Mouse (Mus musculus) ovary, postnatal 10 days (tissue): ENCODE measurements around the gene Baat.
"Not testable (repeated sequence)": the region's sequence is repeated elsewhere in the genome, so short reads cannot be mapped to it uniquely, and the experiment has no call there.

Experiments
- DNase-seq: peaks from one replicate; pipeline ENCODE4 v3.0.0; 2022; ENCODE audit warnings: low spot score

Gene Baat

GRCm38 (mm10) chr4:49485442-49485841 is 20.9 kb downstream of the Baat start:
- DNase-seq = no peak

GRCm38 (mm10) chr4:49480896-49481295 is 25.5 kb downstream of the Baat start:
- no peak for DNase-seq

- DNase-seq = no peak
Observed at GRCm38 (mm10) chr4:49480104-49480760, 26.1 kb downstream of the Baat start.

- DNase-seq = not testable (repeated sequence)
Observed at GRCm38 (mm10) chr4:49479035-49479434, 27.3 kb downstream of the Baat start.

GRCm38 (mm10) chr4:49478118-49478877 is 28.1 kb downstream of the Baat start:
- no peak for DNase-seq

GRCm38 (mm10) chr4:49474583-49474982 is 31.8 kb downstream of the Baat start:
- DNase-seq = no peak

- no peak for DNase-seq
Observed at GRCm38 (mm10) chr4:49473435-49474100, 32.8 kb downstream of the Baat start, which contains the start of gene Acnat1. TSS of gene Acnat1 (minus strand) at chr4:49473912.

GRCm38 (mm10) chr4:49469435-49470151 is 36.8 kb downstream of the Baat start:
- DNase-seq = no peak

GRCm38 (mm10) chr4:49467360-49467759 is 39.0 kb downstream of the Baat start:
- DNase-seq = no peak

- DNase-seq = no peak
Observed at GRCm38 (mm10) chr4:49456171-49456570, 50.2 kb downstream of the Baat start.

GRCm38 (mm10) chr4:49451848-49452551 is 54.4 kb downstream of the Baat start:
- no peak for DNase-seq

GRCm38 (mm10) chr4:49451133-49451847 is 55.1 kb downstream of the Baat start:
- not testable (repeated sequence) for DNase-seq
